Mouse (Mus musculus) stomach, postnatal 0 days (tissue): ENCODE measurements at regions not wholly inside any gene's neighbourhood (a gene's known extent, or its start where the extent isn't known, plus 50 kb on each side); places are given as distances from the start of the nearest gene placed in this dataset.

Experiments
- CTCF ChIP-seq: IDR thresholded peaks from 2 replicates; pipeline ENCODE4 v1.5.1; 2016; ENCODE audit warnings: antibody characterized with exemption, low read depth, mild to moderate bottlenecking, moderate library complexity
- EP300 ChIP-seq: optimal IDR thresholded peaks from 2 replicates; pipeline ENCODE3; 2016; ENCODE audit warnings: antibody characterized with exemption

DNA sequence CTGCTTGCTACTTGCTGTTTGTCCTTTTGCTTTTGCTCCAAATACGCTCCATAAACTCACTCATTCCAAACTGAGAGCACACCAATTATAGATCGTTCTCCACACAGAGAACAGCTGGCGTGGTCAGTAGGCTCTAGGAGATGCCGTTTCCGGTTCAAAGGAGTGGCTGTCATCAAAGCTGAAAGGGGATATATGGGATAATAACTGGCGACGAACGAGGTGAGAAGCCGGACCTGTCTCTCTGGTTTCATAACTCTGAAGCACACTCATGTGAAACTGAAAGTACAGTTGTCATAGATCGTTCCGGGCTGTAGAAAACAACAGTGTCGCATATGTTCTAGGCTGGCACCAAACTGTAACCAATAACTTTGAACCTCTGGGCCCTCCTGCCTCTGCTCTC lies 1137.6 kb upstream of the Gulo start:
- no peak for TF ChIP-seq CTCF
- no peak for TF ChIP-seq EP300
